Comparison of ENCODE assay signal across 8 mouse cellular contexts in genomic region chr16:4558980-4559631, GRCm38 (mm10). TPM values are rescaled to one million over a fixed set of nuclear protein-coding genes. Genes with fewer than 3 reads are reported as not detected.
DNase-seq lines count a peak whose midpoint lies in the region; ATAC-seq and TF ChIP-seq lines count a peak whose summit lies in the region.

No protein-coding gene starts in this region.

- H3K9me3 ChIP-seq in ES-E14 (ENCODE audit: control insufficient read depth, insufficient read depth, low read depth, low read length) = no peaks in the 10 kb centered on the region
- H3K9me3 ChIP-seq in forebrain, embryonic 16.5 days (ENCODE audit: control insufficient read depth, low read length) = no peaks in the 10 kb centered on the region
- H3K9me3 ChIP-seq in lung, postnatal 0 days (ENCODE audit: low read length) = no peaks in the 10 kb centered on the region

- H3K27ac ChIP-seq in ES-E14 (ENCODE audit: insufficient read depth, low read depth, low read length, poor library complexity, severe bottlenecking) = peak overlapping the region; percentile 82
- peak overlapping the region; percentile 93 for H3K27ac ChIP-seq in forebrain, embryonic 16.5 days (ENCODE audit: low read length)
- H3K27ac ChIP-seq in lung, postnatal 0 days (ENCODE audit: low read length) = peak overlapping the region; percentile 93

- H3K9ac ChIP-seq in ES-E14 (ENCODE audit: insufficient read depth, low read depth, low read length, poor library complexity, severe bottlenecking) = peak overlapping the region; percentile 91
- H3K9ac ChIP-seq in forebrain, embryonic 16.5 days (replicated peaks; ENCODE audit: low read depth, low read length) = peak overlapping the region; percentile 76
- H3K9ac ChIP-seq in lung, postnatal 0 days (replicated peaks; ENCODE audit: low read depth) = peak overlapping the region; percentile 39

- peak overlapping the region; percentile 80 to 83 for H3K4me3 ChIP-seq in ES-E14 (ENCODE audit: insufficient read depth in 1 of 2, low read depth in 1 of 2, low read length in 2 of 2, poor library complexity in 1 of 2, severe bottlenecking in 1 of 2)
- peak overlapping the region; percentile 70 for H3K4me3 ChIP-seq in forebrain, embryonic 16.5 days (replicated peaks; ENCODE audit: low read length)
- peak overlapping the region; percentile 71 for H3K4me3 ChIP-seq in lung, postnatal 0 days (ENCODE audit: low read depth, low read length)

- H3K27me3 ChIP-seq in forebrain, embryonic 16.5 days (replicated peaks; ENCODE audit: control insufficient read depth, insufficient read depth, low read length) = no peaks in the 10 kb centered on the region
- no peaks in the 10 kb centered on the region for H3K27me3 ChIP-seq in lung, postnatal 0 days (replicated peaks; ENCODE audit: insufficient read depth, low read length)

- under 1% methylated on average over 43 of the region's 43 CpGs for WGBS in forebrain, embryonic 16.5 days
- 1% methylated on average over 43 of the region's 43 CpGs for WGBS in lung, postnatal 0 days

- no peak for TF ChIP-seq CTCF in lung, postnatal 0 days (IDR thresholded peaks at IDR 0.05)

- ATAC-seq in cerebellum, adult (ENCODE audit: insufficient number of reproducible peaks, low FRiP score, low TSS enrichment) = peak; percentile 5; the same call in 1 of the 2 replicates
- peak; percentile 44 for ATAC-seq in forebrain, embryonic 16.5 days
- peak; percentile 34 for ATAC-seq in lung, postnatal 0 days

- DNase-seq in ES-E14 (ENCODE audit: low read depth, low spot score) = peak; percentile 33
- peak; percentile 65 to 74 for DNase-seq in heart, postnatal 14 days
- peak; percentile 77 for DNase-seq in layer of hippocampus, adult 9-11 months
- DNase-seq in lung, postnatal 0 days (ENCODE audit: low spot score) = peak; percentile 56
- DNase-seq in retina, adult 2 months (ENCODE audit: low read depth, low spot score) = peak; percentile 38
- peak; percentile 63 to 72 for DNase-seq in thymus, postnatal 36 days

- in situ Hi-C loops in ES-E14 (cut with MboI; ENCODE audit: low sequenced_read_pairs in 2 of 2, unreplicated experiment in 2 of 2) = no loop called here

- H3K36me3 ChIP-seq in ES-E14 (ENCODE audit: control insufficient read depth, insufficient read depth, low read length, poor library complexity, severe bottlenecking) = peaks cover 2% of the 10 kb centered on the region; the same call in 1 of the 2 replicates
- H3K36me3 ChIP-seq in forebrain, embryonic 16.5 days (ENCODE audit: control insufficient read depth, insufficient read depth) = no peaks in the 10 kb centered on the region
- H3K36me3 ChIP-seq in lung, postnatal 0 days (ENCODE audit: insufficient read depth, low read length) = no peaks in the 10 kb centered on the region

- intact Hi-C loops in heart, postnatal 14 days (cut with DNase I) = no loop called here

- H3K4me1 ChIP-seq in ES-E14 (ENCODE audit: control insufficient read depth in 2 of 2, insufficient read depth in 2 of 2, low read length in 2 of 2, poor library complexity in 1 of 2) = peaks cover 0 to 6% of the 10 kb centered on the region in 2 experiments; a peak in 1 of 4 replicates
- peaks cover 20% of the 10 kb centered on the region for H3K4me1 ChIP-seq in forebrain, embryonic 16.5 days (replicated peaks; ENCODE audit: control insufficient read depth, insufficient read depth, low read length)
- H3K4me1 ChIP-seq in lung, postnatal 0 days (ENCODE audit: insufficient read depth, low read depth, low read length) = peaks cover 8% of the 10 kb centered on the region; the same call in 1 of the 2 replicates

- TF ChIP-seq EP300 in lung, postnatal 0 days (IDR thresholded peaks at IDR 0.05) = no peak; the same call in 1 of the 2 replicates

- H3K4me2 ChIP-seq in forebrain, embryonic 16.5 days (ENCODE audit: low read length) = peak overlapping the region; percentile 90
- peak overlapping the region; percentile 99 for H3K4me2 ChIP-seq in lung, postnatal 0 days (replicated peaks; ENCODE audit: low read depth, low read length)

TF ChIP-seq in ES-E14, 5 proteins besides CTCF, POLR2A, EP300 and RAD21:
- TF ChIP-seq ZC3H11A (IDR thresholded peaks at IDR 0.05; ENCODE audit: borderline replicate concordance, low read depth, low read length) (no peak), HCFC1 (IDR thresholded peaks at IDR 0.05; ENCODE audit: borderline replicate concordance, insufficient read depth, low read length) (peak; percentile 16; the same call in 1 of the 2 replicates)

RNA-seq across cellular contexts. Expression of gene Tfap4, which starts 0.5 kb away (rescaled TPM):
- total RNA-seq in ES-E14 (2012; rRNA removed) = 15.4 and 19.0 TPM in 2 replicates
- polyA plus RNA-seq in forebrain, embryonic 16.5 days (2015; fragmentation: Nextera tagmentation; extraction: Ambion mirVana) = 13.2 and 14.9 TPM in 2 replicates
- total RNA-seq in heart, postnatal 14 days (2021) = 1 to 10 TPM; 3.0 to 3.1 TPM
- polyA plus RNA-seq in lung, postnatal 0 days (2015; fragmentation: Nextera tagmentation; extraction: Ambion mirVana) = 5.7 and 6.4 TPM in 2 replicates

RNA-seq across cellular contexts. Expression of gene Srl, which starts 17.5 kb away (rescaled TPM):
- 24.0 and 28.0 TPM in 2 replicates for total RNA-seq in ES-E14 (2012; rRNA removed)
- 45.2 and 48.8 TPM in 2 replicates for polyA plus RNA-seq in forebrain, embryonic 16.5 days (2015; fragmentation: Nextera tagmentation; extraction: Ambion mirVana)
- total RNA-seq in heart, postnatal 14 days (2021) = 1,000 to 10,000 TPM; 1,039 to 1,112 TPM
- polyA plus RNA-seq in lung, postnatal 0 days (2015; fragmentation: Nextera tagmentation; extraction: Ambion mirVana) = 5.5 and 6.6 TPM in 2 replicates

RNA-seq across cellular contexts. Expression of gene Glis2, which starts 35.4 kb away (rescaled TPM):
- total RNA-seq in ES-E14 (2012; rRNA removed) = 18.2 and 19.6 TPM in 2 replicates
- 10.8 and 12.1 TPM in 2 replicates for polyA plus RNA-seq in forebrain, embryonic 16.5 days (2015; fragmentation: Nextera tagmentation; extraction: Ambion mirVana)
- total RNA-seq in heart, postnatal 14 days (2021) = 10 to 100 TPM; 20.8 to 23.0 TPM
- polyA plus RNA-seq in lung, postnatal 0 days (2015; fragmentation: Nextera tagmentation; extraction: Ambion mirVana) = 20.7 and 26.5 TPM in 2 replicates

Comparison
In these comparisons a context has a peak if more than half of its experiments do, and no peak if none do; other contexts are left out.
1. Peak in every context shown above with its lines: DNase-seq, ATAC-seq, H3K4me3 ChIP-seq and H3K27ac ChIP-seq.
2. H3K9ac ChIP-seq: peak in every context shown above with its lines; median percentile 91 in ES-E14; 76 in forebrain, embryonic 16.5 days; 39 in lung, postnatal 0 days.
3. RNA of gene Srl, which starts 17.5 kb away (total RNA-seq): 1,039 to 1,112 TPM in heart, postnatal 14 days; 24.0 to 28.0 TPM in ES-E14; every median in the first group is over 10 times any median in the second.